Mouse (Mus musculus): ENCODE results near the gene Gatad2b. TPM values are rescaled to one million over a fixed set of nuclear protein-coding genes. Genes with fewer than 3 reads are reported as not detected.

Gatad2b gene
- polyA plus RNA-seq, 1 experiment, result 0.37 TPM

DNA sequence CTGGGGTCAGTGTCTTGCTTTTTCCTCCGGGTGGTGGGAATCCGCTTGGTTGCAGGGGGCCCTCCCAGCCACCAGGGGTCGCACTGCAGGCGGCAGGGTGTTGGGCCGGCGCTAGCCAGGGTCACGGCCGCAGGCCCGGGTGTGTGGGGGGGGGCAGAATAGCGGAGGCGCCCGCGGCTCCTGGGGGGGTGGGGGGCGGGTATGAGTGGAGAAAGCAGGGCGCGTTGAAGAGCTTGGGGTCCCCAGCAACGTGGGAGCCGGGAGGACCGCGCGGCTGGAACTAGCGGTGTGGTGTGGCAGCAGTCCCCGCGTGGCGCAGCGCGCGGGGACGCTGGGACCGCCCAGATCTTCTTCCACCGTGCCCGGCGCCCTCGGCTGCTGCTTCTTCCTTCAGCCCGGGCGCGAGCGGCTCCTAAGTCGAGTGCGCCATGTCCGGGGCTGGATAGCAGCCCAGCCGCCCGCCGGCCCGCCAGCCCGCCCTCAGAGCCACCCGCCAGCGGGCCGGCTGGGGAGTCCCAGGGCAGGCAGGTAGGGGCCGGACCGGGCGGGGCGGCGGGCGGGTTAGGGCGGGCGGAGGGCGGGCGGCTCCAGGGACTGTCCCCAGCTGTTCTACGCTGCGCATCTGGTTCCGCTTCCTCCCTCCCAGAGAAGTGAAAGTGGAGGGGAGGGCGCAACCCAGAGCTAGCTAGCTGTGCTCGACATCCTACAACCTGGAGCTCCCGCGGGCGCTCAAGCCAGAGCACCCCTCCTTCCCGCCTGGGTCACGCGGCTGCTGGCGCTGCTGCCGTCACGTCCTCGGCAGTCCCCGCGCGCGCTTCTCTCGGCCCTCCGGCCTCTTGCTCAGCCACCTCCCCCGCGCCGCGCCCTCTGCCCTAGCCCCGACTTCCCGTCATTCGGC lies 27.7 kb upstream of the Gatad2b start, which contains the start of gene Dennd4b:
Gene Dennd4b, plus strand, starts transcription at position 152 of the 898 bp plus-strand sequence.
- TF ChIP-seq GATA1 (IDR thresholded peaks at IDR 0.05; ENCODE audit: low read length) (no peak), TAL1 (IDR thresholded peaks at IDR 0.05; ENCODE audit: low read length) (no peak)
- Histone ChIP-seq H3K36me3 (ENCODE audit: control insufficient read depth) (peaks cover 52% of the 10 kb centered on the region), H3K4me3 (replicated peaks) (peak within 1 kb of the TSS; percentile 91), H3K9me3 (ENCODE audit: control insufficient read depth, low read length) (no peaks in the 10 kb centered on the region), H3K4me1 (ENCODE audit: control insufficient read depth) (peaks cover 48% of the 10 kb centered on the region), H3K27me3 (ENCODE audit: control insufficient read depth) (no peaks in the 10 kb centered on the region)

DNA sequence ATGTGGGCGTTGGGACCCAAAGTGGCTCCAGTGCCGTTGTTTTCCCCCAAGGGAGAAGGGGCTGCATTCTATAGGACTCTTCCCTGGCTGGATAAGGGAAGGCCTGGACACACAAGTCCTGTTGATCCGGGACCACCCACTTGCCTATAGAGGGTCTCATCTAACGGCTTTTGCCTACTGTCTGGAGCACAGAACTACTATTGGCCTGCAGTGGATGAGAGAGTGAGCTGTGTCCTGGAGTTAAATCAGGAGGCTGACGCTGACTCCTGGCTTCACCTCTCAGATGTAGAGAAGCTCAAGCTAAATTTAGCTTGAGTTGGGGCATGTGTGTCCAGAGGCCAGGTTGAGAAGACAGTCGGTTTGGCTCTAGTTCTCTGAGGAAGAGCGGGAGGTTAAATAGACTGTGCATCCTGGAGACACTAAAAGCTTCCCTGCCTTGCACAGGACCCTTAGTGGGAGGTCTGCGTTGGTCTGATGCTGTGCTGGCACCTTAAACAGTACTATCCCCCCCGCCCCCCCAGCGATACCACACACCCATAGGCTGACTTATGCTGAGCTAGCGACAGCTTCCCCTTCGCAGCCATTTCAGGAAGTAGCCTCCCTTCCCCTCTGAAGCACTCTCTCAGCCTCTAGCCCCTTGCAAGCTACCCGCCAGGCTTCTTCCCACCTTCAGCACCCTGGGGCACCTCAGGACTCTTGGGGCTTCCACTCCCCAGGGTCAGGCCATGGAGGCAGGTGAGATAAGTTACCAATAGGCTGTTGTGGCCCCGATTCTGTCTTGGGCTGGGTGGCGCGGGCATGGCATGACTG lies 26.8 kb upstream of the Gatad2b start:
- H3K9me3 ChIP-seq (ENCODE audit: control insufficient read depth, low read length), result no peaks in the 10 kb centered on the region
- H3K36me3 ChIP-seq (ENCODE audit: control insufficient read depth), result peaks cover 49% of the 10 kb centered on the region
- peaks cover 48% of the 10 kb centered on the region for H3K4me1 ChIP-seq (ENCODE audit: control insufficient read depth)
- no peak for TF ChIP-seq GATA1 (IDR thresholded peaks at IDR 0.05; ENCODE audit: low read length)
- no peak for TF ChIP-seq TAL1 (IDR thresholded peaks at IDR 0.05; ENCODE audit: low read length)
- H3K4me3 ChIP-seq (replicated peaks), result peak overlapping the region; percentile 91
- no peaks in the 10 kb centered on the region for H3K27me3 ChIP-seq (ENCODE audit: control insufficient read depth)

DNA sequence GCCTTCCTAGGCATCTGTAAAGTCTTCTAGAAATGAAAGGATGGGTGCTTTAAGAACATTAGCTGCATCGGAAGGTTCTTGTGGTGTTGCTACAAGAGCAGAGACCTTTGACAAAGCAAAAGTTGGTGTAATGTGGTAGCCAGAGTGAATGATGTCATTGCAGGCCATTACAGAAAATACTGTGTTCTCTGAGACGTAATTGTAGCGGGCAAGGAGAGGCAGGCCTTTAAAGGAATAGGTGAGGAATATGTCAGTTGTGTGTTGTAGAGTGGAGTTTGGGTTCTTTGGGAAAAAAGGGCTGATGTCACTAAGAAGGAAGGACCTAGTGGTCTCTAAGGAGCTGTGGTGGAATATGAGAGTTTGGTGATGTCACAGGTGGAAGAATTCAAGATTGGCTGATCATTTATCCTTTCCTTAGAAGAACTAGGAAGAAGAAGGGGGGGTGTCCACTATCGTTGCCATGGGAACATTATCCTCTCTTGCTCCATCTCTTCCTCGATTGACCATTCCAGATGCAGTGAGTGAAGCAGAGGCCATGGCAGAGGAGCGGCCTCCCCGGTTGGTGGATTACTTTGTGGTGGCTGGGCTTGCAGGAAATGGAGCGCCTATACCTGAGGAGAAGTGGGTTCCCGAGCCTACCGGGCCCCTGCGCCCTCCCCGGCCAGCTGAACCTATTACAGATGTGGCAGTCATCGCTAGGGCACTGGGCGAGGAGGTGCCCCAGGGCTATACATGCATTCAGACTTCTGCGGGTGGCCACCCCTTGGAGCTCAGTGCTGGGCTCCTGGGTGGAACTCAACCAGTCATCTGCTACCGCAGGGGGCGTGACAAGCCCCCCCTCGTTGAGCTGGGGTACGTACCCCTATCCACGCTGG lies 25.8 kb upstream of the Gatad2b start:
- H3K9me3 ChIP-seq (ENCODE audit: control insufficient read depth, low read length), result no peaks in the 10 kb centered on the region
- peak overlapping the region; percentile 91 for H3K4me3 ChIP-seq (replicated peaks)
- H3K36me3 ChIP-seq (ENCODE audit: control insufficient read depth), result peaks cover 43% of the 10 kb centered on the region
- H3K27me3 ChIP-seq (ENCODE audit: control insufficient read depth), result no peaks in the 10 kb centered on the region
- no peak for TF ChIP-seq TAL1 (IDR thresholded peaks at IDR 0.05; ENCODE audit: low read length)
- no peak for TF ChIP-seq GATA1 (IDR thresholded peaks at IDR 0.05; ENCODE audit: low read length)
- H3K4me1 ChIP-seq (ENCODE audit: control insufficient read depth), result peaks cover 48% of the 10 kb centered on the region

DNA sequence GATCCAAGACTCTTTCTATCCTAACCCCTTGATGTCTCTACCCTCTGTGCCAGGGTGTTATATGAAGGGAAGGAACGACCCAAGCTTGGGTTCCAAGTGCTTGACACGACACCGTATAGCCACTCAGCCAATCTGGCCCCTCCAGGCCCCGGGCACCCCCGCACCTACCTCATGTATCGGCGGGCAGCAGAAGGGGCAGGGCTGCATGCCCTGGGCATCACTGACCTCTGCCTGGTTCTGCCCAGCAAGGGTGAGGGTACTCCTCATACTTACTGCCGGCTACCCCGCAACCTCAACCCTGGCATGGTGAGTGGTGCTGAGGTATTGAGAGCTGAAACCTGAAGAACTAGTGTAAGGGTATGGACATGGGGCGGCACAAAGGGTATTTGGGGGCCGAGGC lies 24.8 kb upstream of the Gatad2b start:
- Histone ChIP-seq H3K4me1 (ENCODE audit: control insufficient read depth) (peaks cover 48% of the 10 kb centered on the region), H3K27me3 (ENCODE audit: control insufficient read depth) (no peaks in the 10 kb centered on the region), H3K36me3 (ENCODE audit: control insufficient read depth) (peaks cover 41% of the 10 kb centered on the region), H3K4me3 (replicated peaks) (no peak overlapping the region), H3K9me3 (ENCODE audit: control insufficient read depth, low read length) (no peaks in the 10 kb centered on the region)
- TF ChIP-seq GATA1 (IDR thresholded peaks at IDR 0.05; ENCODE audit: low read length) (no peak), TAL1 (IDR thresholded peaks at IDR 0.05; ENCODE audit: low read length) (no peak)

DNA sequence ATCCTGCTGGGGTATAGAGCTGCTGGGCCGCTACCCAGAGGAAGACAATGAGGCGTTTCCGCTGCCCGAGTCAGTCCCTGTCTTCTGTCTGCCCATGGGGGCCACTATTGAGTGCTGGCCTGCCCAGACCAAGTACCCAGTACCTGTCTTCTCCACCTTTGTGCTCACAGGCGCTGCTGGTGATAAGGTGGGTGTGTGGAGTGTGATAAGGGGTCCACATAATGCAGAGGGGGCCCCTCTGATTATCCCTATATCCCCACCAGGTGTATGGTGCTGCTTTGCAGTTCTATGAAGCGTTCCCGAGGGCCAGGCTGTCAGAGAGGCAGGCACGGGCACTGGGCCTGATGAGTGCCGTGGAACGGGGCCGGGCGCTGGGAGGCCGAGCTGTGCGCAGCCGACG lies 24.0 kb upstream of the Gatad2b start:
- no peaks in the 10 kb centered on the region for H3K9me3 ChIP-seq (ENCODE audit: control insufficient read depth, low read length)
- H3K27me3 ChIP-seq (ENCODE audit: control insufficient read depth), result no peaks in the 10 kb centered on the region
- TF ChIP-seq GATA1 (IDR thresholded peaks at IDR 0.05; ENCODE audit: low read length) (no peak), TAL1 (IDR thresholded peaks at IDR 0.05; ENCODE audit: low read length) (no peak)
- H3K4me1 ChIP-seq (ENCODE audit: control insufficient read depth), result peaks cover 48% of the 10 kb centered on the region
- no peak overlapping the region for H3K4me3 ChIP-seq (replicated peaks)
- H3K36me3 ChIP-seq (ENCODE audit: control insufficient read depth), result peaks cover 42% of the 10 kb centered on the region

DNA sequence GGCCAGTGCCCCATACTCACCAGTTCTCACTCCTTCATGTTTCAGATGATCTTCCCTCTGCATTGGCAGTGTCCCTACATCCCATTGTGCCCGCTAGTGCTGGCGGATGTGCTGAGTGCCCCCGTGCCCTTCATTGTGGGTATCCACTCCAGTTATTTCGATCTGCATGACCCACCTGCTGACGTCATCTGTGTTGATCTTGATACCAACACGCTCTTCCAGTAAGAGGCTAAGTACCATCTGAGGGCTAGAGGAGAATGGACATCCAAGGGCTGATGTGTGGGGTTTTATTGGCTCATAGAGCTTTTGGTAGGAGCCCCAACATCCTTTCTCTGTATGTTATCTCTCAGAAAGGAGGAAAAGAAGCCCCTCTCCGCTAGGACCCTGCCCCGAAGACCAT lies 22.2 kb upstream of the Gatad2b start:
- H3K9me3 ChIP-seq (ENCODE audit: control insufficient read depth, low read length), result no peaks in the 10 kb centered on the region
- H3K4me1 ChIP-seq (ENCODE audit: control insufficient read depth), result peaks cover 37% of the 10 kb centered on the region
- H3K4me3 ChIP-seq (replicated peaks), result no peak overlapping the region
- H3K27me3 ChIP-seq (ENCODE audit: control insufficient read depth), result no peaks in the 10 kb centered on the region
- TF ChIP-seq GATA1 (IDR thresholded peaks at IDR 0.05; ENCODE audit: low read length) (no peak), TAL1 (IDR thresholded peaks at IDR 0.05; ENCODE audit: low read length) (no peak)
- H3K36me3 ChIP-seq (ENCODE audit: control insufficient read depth), result peaks cover 48% of the 10 kb centered on the region

DNA sequence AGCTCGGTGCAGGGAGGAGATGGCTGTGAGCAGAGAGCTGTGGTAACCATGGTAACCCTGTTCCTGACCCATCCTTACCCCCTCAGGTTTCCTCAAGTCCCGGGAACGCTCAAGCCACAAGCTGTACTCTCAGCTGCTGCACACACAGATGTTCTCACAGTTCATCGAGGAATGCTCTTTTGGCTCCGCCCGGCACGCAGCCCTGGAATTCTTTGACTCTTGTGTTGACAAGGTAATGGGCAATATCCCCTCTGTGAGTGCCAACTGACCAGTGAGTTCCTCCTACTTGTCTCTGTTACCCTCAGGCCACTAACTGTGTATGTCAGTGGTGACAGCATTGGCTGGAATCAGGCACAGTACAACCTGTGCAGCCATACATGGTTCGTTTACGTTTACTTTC lies 20.8 kb upstream of the Gatad2b start:
- TF ChIP-seq TAL1 (IDR thresholded peaks at IDR 0.05; ENCODE audit: low read length) (no peak), GATA1 (IDR thresholded peaks at IDR 0.05; ENCODE audit: low read length) (no peak)
- H3K4me1 ChIP-seq (ENCODE audit: control insufficient read depth), result peaks cover 26% of the 10 kb centered on the region
- no peaks in the 10 kb centered on the region for H3K9me3 ChIP-seq (ENCODE audit: control insufficient read depth, low read length)
- peaks cover 58% of the 10 kb centered on the region for H3K36me3 ChIP-seq (ENCODE audit: control insufficient read depth)
- H3K4me3 ChIP-seq (replicated peaks), result no peak overlapping the region
- H3K27me3 ChIP-seq (ENCODE audit: control insufficient read depth), result no peaks in the 10 kb centered on the region

DNA sequence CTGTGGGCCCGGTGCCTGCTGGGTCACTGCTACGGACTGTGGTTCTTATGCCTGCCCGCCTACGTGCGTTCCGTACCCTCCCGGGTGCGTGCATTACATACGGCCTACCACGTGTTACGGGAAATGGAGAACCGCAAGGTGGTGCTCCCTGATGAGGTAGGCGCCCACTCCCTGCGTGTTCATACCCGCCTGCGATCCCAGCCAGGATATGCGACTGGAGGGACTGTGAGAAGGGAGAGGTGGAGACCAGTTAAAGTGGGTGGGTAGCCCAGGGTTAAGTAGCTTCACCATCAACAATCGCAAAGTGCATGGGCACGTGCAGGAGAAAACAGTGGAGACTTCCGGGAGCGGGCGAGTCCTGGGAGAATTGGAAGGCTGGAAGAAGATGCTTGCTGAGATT lies 19.1 kb upstream of the Gatad2b start:
- H3K9me3 ChIP-seq (ENCODE audit: control insufficient read depth, low read length), result no peaks in the 10 kb centered on the region
- peaks cover 9% of the 10 kb centered on the region for H3K4me1 ChIP-seq (ENCODE audit: control insufficient read depth)
- H3K4me3 ChIP-seq (replicated peaks), result no peak overlapping the region
- TF ChIP-seq GATA1 (IDR thresholded peaks at IDR 0.05; ENCODE audit: low read length) (no peak), TAL1 (IDR thresholded peaks at IDR 0.05; ENCODE audit: low read length) (no peak)
- no peaks in the 10 kb centered on the region for H3K27me3 ChIP-seq (ENCODE audit: control insufficient read depth)
- peaks cover 66% of the 10 kb centered on the region for H3K36me3 ChIP-seq (ENCODE audit: control insufficient read depth)

Data from erythroblast, embryonic 14.5 days (primary cell).